Mouse (Mus musculus) common myeloid progenitor, adult 5-6 weeks (primary cell): Measurements from ENCODE around the gene Olfr12. TPM values are rescaled to one million over a fixed set of nuclear protein-coding genes. Genes with fewer than 3 reads are reported as not detected.
A peak's percentile ranks its signal among the peaks of the same experiment; 100 is the strongest.

Source experiments
- ATAC-seq: replicated peaks from 2 replicates; pipeline ENCODE4 v1.8.0; 2016; ENCODE audit warnings: low read depth, mild to moderate bottlenecking, moderate TSS enrichment, inconsistent platforms; ENCODE audit not compliant: poor library complexity, severe bottlenecking
- total RNA-seq: library from RNA; stranded (forward); fragments of 200-1000, 187-1606 nt; gene quantifications from 2 replicates; pipeline ENCODE4 v1.2.3, GENCODE M21; 2017

Olfr12 gene
- total RNA-seq = not detected in 2 replicates

DNA sequence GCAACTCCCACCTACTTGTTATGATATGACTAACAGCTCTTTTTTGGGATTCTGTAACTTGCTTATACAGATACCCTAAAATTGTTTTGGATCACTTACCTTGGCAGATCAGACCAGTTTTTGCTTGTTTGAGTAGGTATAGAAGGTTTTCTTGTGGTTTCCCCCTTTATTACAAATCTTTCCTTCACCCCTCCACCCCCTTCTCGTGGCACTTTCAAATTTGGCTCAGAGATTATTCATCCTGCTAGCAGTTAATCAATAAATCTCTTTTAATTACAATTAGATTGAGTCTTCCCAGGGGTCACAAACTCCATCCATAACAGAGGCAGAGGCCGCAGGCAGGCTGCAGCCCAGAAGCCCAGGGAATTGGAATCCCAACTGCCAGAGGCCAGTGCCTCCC, at the start of gene Olfr12:
TSS of gene Olfr12 (plus strand) at position 301 of the 400 bp plus-strand sequence.
- ATAC-seq = no peak

DNA sequence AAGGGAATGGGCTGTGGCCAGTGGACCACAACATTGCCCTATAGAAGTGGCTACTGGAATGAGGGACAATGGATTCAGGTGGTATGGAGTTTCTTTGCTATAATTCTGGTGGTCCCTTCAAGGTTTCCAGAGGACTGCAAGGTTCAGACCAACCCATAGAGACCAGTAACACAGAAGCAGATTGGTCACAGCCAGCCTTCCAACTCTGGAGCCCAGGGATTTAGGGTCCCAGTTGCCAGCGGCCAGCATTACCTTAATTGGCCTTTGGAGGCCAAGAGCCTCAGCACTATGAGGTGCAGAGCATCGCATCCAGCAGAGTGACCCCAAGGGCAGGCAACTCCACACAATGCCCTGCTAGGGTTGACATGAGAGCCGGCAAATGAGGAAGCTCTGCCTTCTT, 46.6 kb upstream of the Olfr12 start, which contains the start of gene Olfr1413:
TSS of gene Olfr1413 (plus strand) at position 301 of the 400 bp plus-strand sequence.
- ATAC-seq = no peak

- ATAC-seq = no peak
These were observed 32.1 kb upstream of the Olfr12 start, which contains the start of gene Olfr1412 for GRCm38 (mm10) chr1:92585479-92585878. TSS of gene Olfr1412 (plus strand) at chr1:92585779.

DNA sequence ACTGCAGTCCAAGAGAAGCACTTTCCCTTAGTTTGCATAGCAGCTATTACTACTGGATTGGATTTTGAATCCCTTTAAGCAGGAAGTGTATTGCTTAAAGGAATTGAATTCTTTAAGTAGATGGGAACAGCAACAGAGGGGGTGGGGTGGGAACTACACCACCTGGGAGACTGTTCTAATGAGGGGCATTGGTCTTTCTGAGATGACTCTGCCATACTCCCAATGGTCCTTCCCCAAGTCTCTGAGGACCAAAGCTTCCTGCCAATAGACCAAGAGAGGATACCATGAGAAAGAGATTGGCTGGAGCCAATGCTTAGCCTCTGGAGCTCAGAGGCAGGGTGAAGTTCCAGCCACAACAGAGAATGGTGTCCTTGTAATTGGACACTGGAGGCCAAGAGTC, 23.5 kb upstream of the Olfr12 start, which contains the start of gene Olfr1411:
TSS of gene Olfr1411 (plus strand) at position 301 of the 400 bp plus-strand sequence.
- ATAC-seq = no peak

- no peak for ATAC-seq
These were observed 21.6 kb upstream of the Olfr12 start for GRCm38 (mm10) chr1:92596019-92596418.

DNA sequence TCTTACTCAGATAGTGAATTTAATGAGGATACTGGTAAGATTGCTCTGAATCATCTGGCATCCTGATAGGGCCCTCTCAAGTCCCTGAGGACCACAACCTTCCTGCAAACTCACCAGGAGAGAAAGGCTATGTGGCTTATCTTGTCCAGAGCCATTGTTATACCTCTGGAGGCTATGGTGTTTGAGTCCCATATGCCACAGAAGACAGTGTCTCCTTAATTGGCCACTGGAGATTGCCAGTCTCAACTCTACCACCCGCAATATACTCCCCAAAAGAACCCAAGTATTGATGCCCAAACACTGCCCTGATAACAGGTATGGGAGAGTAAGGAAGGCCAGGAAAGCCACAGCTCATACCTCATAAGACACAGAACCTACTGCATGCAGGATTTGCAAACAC, 12.1 kb upstream of the Olfr12 start, which contains the start of gene Olfr1410:
TSS of gene Olfr1410 (plus strand) at position 301 of the 400 bp plus-strand sequence.
- ATAC-seq = no peak

DNA sequence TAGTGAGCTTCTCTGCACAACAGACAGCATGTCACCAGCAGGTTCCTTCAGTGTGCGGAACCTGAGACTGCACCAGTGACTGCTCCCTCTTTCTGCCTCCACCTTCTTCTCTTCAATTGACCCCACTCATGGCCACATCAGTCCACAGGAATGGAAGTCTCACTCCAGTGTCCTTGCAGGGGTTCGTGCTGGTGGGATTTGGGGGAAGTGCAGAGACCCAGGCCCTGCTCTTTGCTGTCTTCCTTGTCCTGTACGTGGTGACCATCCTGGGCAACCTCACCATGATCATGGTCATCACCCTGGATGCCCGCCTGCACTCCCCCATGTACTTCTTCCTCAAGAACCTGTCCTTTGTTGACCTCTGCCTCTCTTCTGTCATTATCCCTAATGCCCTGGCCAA, 9.9 kb upstream of the Olfr12 start:
- no peak for ATAC-seq

DNA sequence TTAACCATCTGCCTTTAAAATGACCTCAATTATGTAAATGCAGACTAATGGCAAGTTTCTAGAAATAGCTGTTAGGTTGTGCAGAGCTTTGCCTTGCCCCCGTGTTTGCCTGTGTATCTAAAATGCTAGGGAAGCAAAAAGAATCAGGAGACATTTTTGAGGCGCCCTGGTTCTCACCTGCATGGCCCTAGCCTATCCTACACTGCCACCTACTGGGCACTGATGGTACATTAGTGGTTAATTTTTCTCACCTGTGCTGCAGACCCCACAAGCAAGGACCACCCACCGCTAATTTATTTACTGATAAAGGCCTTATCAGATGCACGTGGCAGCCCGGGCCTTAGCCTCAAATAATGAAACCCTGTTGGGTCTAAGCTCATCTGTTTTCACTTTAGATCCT, 6.6 kb upstream of the Olfr12 start:
- peak; percentile 74; the same call in 1 of the 2 replicates for ATAC-seq

DNA sequence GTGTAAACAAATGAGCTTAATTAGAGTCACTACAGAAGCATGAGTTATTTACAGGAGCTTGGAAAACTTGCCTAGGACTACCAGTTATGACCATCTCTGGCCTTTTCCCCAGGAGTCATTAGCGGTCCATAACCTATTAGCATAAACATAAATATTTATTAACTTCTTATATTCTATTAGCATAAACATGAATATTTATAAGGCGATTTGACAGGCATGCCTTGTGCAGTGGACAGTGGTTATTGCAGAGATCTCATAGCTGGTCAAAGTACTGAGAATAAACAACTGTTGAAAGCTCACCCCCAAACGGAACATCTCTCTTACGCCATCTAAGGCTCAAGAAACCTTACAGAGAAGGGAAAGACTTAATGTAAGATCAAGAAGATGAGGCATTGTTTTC, 4.4 kb upstream of the Olfr12 start:
- ATAC-seq = no peak

GRCm38 (mm10) chr1:92614516-92614915, 3.1 kb upstream of the Olfr12 start:
- 0 out of 2 replicates have a peak, but pooled peaks have one; percentile 35 for ATAC-seq

GRCm38 (mm10) chr1:92616046-92616445, 1.5 kb upstream of the Olfr12 start:
- ATAC-seq = no peak

DNA sequence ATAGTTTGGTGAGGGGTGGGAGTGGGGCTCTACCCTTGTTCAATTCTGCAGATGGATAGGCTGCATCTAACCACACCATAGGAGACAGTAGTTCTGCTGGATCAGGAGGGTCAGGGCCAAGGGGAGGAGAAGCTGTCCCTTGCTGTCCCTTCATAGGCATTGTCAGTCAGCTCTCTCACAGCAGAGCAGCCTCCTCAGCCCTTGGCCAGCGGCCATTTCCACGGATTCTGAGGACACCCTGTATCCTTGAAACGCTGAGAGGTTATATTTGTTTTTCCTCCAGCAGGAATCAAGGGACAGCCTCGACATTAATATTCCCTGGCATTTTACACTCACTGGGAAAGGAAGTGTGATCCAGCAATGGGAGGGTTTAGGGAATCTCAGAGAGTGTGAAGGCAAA, 772 bp downstream of the Olfr12 start:
- no peak for ATAC-seq

- ATAC-seq = peak; percentile 83
These were observed 10.6 kb downstream of the Olfr12 start for GRCm38 (mm10) chr1:92628227-92628626.

GRCm38 (mm10) chr1:92632196-92632595, 14.6 kb downstream of the Olfr12 start:
- ATAC-seq = no peak

DNA sequence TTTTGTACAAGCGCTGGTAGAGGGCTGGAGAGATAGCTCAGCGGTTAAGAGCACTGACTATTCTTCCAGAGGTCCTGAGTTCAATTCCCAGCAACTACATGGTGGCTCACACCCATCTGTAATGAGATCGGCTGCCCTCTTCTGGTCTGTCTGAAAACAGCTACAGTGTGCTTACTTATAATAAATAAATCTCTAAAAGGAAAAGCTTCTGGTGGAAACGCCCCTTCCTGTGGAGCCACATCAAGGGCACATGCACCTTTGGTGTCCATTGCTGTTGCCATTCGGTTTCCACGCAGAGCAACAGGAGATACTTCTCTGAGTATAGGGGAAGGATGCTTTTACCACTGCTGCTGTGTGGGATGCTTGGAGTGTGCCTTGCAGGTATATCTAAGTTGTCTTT, 15.4 kb downstream of the Olfr12 start:
- ATAC-seq = no peak

DNA sequence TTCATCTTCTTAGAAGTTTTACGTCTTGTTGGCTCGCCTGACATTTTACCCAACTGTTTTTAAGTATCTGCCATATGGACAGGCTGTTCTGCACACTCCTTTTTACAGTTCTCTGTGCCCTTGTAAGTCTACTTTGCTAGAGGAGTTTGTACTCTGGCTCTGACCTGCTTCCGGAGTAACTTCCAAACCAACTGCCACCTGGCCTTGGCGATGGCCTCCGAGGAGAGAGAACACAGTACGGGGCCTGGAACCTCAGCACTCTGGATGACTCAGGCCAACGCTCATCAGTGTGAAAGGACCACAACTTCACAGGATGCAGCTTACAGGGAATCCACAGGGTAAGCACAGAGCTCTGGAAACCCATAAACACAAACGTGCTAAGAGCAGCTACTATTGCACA, 16.1 kb downstream of the Olfr12 start:
- no peak for ATAC-seq

GRCm38 (mm10) chr1:92634569-92634968, 17.0 kb downstream of the Olfr12 start:
- no peak for ATAC-seq

DNA sequence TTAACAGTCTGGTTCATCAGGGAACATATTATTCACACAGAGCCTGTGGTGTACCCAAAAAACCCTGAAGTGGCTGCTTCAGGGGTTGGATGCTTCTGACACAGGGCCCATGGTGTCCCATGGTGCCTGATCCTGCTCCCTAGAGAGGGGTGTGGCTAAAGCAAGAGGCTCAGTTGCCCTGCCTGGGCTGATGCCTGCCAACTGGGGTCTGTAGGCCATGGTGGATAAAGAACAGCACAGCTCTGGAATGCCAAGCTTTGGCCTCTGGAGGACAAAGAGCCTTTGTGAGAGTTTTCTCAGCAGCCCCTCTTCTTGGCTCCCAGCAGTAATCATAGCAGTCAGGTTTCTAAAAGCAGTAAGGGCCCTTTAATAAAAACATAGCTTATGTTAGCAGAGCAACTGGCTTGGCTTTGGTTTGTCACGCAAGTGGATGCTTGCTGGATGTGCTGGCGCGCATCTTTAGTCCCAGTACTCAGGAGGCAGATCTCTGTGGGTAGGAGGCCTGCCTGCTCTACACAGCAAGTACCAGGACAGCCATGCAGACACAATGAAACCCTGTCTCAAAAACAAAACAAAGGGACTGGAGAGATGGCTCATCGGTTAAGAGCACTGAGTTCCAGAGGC, 17.5 kb downstream of the Olfr12 start:
- ATAC-seq = no peak

DNA sequence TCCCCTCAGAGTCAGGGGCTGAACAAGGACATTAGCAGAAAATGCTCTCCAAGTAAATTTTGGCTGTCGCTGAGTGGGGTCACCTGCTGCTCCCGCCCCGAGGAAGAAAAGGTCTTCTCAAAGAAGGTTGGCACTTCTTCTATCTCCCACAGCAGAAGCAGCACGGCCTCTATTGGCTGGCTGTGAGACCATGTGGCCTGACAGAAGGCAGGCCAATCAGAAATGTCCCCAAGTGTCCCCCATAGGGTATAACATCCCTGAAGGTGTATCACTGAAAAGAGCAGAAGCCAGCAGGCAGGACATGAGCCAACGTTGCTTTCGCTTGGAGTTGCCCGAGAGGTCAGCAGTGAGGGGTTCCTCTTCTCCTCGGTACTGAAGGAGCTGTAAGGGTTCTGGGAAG, 18.4 kb downstream of the Olfr12 start:
- no peak for ATAC-seq

GRCm38 (mm10) chr1:92636676-92637075, 19.1 kb downstream of the Olfr12 start:
- ATAC-seq = no peak

GRCm38 (mm10) chr1:92637501-92638172, 20.0 kb downstream of the Olfr12 start:
- no peak for ATAC-seq
